Mouse (Mus musculus) CH12.LX (cell line): ENCODE data around the gene Kcnj6.

Experiments used
- BHLHE40 ChIP-seq: IDR thresholded peaks from 2 replicates; pipeline ENCODE4 v1.6.1; 2011; ENCODE audit warnings: mild to moderate bottlenecking, low read depth, low read length, improper control_type of control experiment
- CTCF ChIP-seq, 2 experiments: IDR thresholded peaks in 1 of 2; conservative IDR thresholded peaks in 1 of 2; 2 replicates each; pipeline ENCODE4 v1.5.1; 2011 to 2012; ENCODE audit warnings: low read depth in 2 of 2, low read length in 2 of 2, improper control_type of control experiment in 1 of 2, inconsistent platforms in 1 of 2, mild to moderate bottlenecking in 1 of 2, moderate library complexity in 1 of 2
- EP300 ChIP-seq: IDR thresholded peaks from 2 replicates; pipeline ENCODE4 v1.6.1; 2011; ENCODE audit warnings: low read length, improper control_type of control experiment
- JUND ChIP-seq: conservative IDR thresholded peaks from 2 replicates; pipeline ENCODE4 v1.6.1; 2011; ENCODE audit warnings: low read depth, low read length, improper control_type of control experiment
- KAT2A ChIP-seq: IDR thresholded peaks from 2 replicates; pipeline ENCODE4 v1.6.1; 2012; ENCODE audit warnings: low read length, improper control_type of control experiment, inconsistent platforms; ENCODE audit not compliant: insufficient replicate concordance
- UBTF ChIP-seq: IDR thresholded peaks from 2 replicates; pipeline ENCODE4 v1.6.1; 2012; ENCODE audit warnings: low read depth, mild to moderate bottlenecking, inconsistent platforms, low read length, improper control_type of control experiment, moderate library complexity
- ZKSCAN1 ChIP-seq: IDR thresholded peaks from 2 replicates; pipeline ENCODE4 v1.6.1; 2012; ENCODE audit warnings: low read depth, inconsistent platforms, low read length, improper control_type of control experiment, borderline replicate concordance

DNA sequence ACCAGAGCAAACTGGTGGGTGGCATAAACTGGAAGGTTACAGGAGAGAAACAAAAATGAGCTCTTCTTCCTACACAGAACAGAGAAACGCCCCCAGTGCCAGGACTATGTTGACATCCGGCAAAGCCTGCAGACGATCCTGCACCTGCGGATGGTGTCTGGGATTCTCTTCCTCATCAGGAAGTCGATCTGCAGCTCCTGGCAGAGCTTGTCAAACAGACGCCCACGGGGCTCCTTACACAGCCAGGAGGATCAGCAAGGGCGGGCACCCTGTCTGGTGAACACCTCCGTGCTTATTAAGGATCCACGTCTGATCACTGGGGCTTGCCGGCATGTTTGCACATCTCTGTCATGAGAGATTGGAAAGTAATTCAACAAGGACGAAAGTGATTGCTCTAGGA, 266.5 kb downstream of the Kcnj6 start:
- no peak for TF ChIP-seq CTCF (conservative IDR thresholded peaks at IDR 0.05 in 1 of 2, IDR thresholded peaks at IDR 0.05 in 1 of 2; ENCODE audit: low read depth in 2 of 2, low read length in 2 of 2)
- no peak for TF ChIP-seq UBTF
- no peak for TF ChIP-seq ZKSCAN1
- TF ChIP-seq EP300: no peak
- TF ChIP-seq KAT2A: no peak
- no peak for TF ChIP-seq BHLHE40
- no peak for TF ChIP-seq JUND
